Mouse (Mus musculus) kidney, postnatal 25 days (tissue): ENCODE results near the gene Flcn.
"Not testable (repeated sequence)": the region's sequence is repeated elsewhere in the genome, so short reads cannot be mapped to it uniquely, and the experiment has no call there.

Experiments
- DNase-seq, 2 experiments: peaks; one replicate each; pipeline ENCODE4 v3.0.0; 2021; ENCODE audit warnings: mixed read lengths in 2 of 2

Flcn gene

GRCm38 (mm10) chr11:59809670-59810474 lies at the start of gene Flcn:
Flcn (minus strand) TSS chr11:59810016.
- peak; percentile 85 to 93 for DNase-seq

- no peak for DNase-seq
These were observed 43.0 kb upstream of the Flcn start for GRCm38 (mm10) chr11:59852865-59853264.

- peak; percentile 80 to 89 for DNase-seq
These were observed 38.4 kb upstream of the Flcn start for GRCm38 (mm10) chr11:59847891-59848884.

- DNase-seq = peak; percentile 55 to 61
These were observed 37.3 kb upstream of the Flcn start for GRCm38 (mm10) chr11:59847131-59847530.

GRCm38 (mm10) chr11:59846311-59846710 lies 36.5 kb upstream of the Flcn start:
- no peak for DNase-seq

GRCm38 (mm10) chr11:59839459-59840126 lies 29.8 kb upstream of the Flcn start, which contains the start of gene Cops3:
Cops3 (minus strand) TSS chr11:59839838.
- peak; percentile 98 to 99 for DNase-seq

- peak; percentile 96 to 98 for DNase-seq
These were observed 29.2 kb upstream of the Flcn start, which contains the start of gene Nt5m for GRCm38 (mm10) chr11:59839008-59839458. Nt5m (plus strand) TSS chr11:59839447.

- no peak for DNase-seq
These were observed 28.6 kb upstream of the Flcn start for GRCm38 (mm10) chr11:59838426-59838825.

GRCm38 (mm10) chr11:59837789-59838188 lies 28.0 kb upstream of the Flcn start:
- DNase-seq = not testable (repeated sequence)

GRCm38 (mm10) chr11:59821625-59822024 lies 11.8 kb upstream of the Flcn start:
- DNase-seq = no peak

GRCm38 (mm10) chr11:59817916-59818315 lies 8.1 kb upstream of the Flcn start:
- DNase-seq = no peak

GRCm38 (mm10) chr11:59815482-59816065 lies 5.8 kb upstream of the Flcn start:
- no peak for DNase-seq

- DNase-seq = no peak
These were observed 5.1 kb upstream of the Flcn start for GRCm38 (mm10) chr11:59814936-59815335.

GRCm38 (mm10) chr11:59814311-59814710 lies 4.5 kb upstream of the Flcn start:
- no peak for DNase-seq

GRCm38 (mm10) chr11:59813276-59813675 lies 3.5 kb upstream of the Flcn start:
- no peak for DNase-seq

GRCm38 (mm10) chr11:59811211-59811610 lies 1.4 kb upstream of the Flcn start:
- no peak for DNase-seq

- no peak for DNase-seq
These were observed 803 bp upstream of the Flcn start for GRCm38 (mm10) chr11:59810480-59811158.

- DNase-seq = peak; percentile 60 to 75
These were observed 646 bp downstream of the Flcn start for GRCm38 (mm10) chr11:59809071-59809669.

GRCm38 (mm10) chr11:59808170-59808960 lies 1.5 kb downstream of the Flcn start:
- no peak for DNase-seq

- DNase-seq = no peak
These were observed 4.2 kb downstream of the Flcn start for GRCm38 (mm10) chr11:59805656-59806055.
